ENCODE assay signal across 15 mouse cellular contexts in the genomic region with DNA sequence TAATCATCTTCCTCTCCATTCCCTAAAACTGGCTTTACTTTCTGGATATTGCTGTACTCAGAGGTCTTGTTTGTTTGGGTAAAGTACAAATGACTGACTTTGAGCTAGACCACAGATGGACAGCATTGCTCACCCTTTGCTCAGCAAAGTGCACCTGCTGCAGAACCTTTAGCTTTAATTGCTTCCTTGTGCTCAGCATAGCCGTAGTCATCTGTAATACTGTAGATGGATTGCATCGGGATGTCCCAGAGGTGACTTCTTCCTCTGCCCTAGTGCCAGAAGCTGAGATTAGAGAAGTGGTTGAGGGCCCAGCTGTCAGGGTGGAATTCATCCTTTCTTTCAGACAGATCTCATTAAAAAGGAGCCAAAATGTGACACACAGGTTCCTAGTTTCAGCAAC. TPM values are rescaled to one million over a fixed set of nuclear protein-coding genes. Genes with fewer than 3 reads are reported as not detected.
DNase-seq lines count a peak whose midpoint lies in the region; ATAC-seq and TF ChIP-seq lines count a peak whose summit lies in the region.
"Had no signal": no experiment of that assay in that cellular context is flagged by ENCODE, and none has a peak within 500 bp of the region (broad histone marks: within the 10 kb centered on the region; RNA-seq: fewer than 3 reads in every experiment).

No protein-coding gene starts in this region.

- H3K4me1 ChIP-seq in heart, embryonic 11.5 days (ENCODE audit: control insufficient read depth, insufficient read depth, low read length), result peaks cover 85% of the 10 kb centered on the region
- H3K4me1 ChIP-seq in liver, postnatal 0 days (ENCODE audit: insufficient read depth), result peaks cover 59% of the 10 kb centered on the region
- peaks cover 41% of the 10 kb centered on the region for H3K4me1 ChIP-seq in embryonic fibroblast, embryonic 13.5 days (ENCODE audit: control insufficient read depth, insufficient read depth, low read length)
- H3K4me1 ChIP-seq in small intestine, adult 2 months (ENCODE audit: control insufficient read depth, insufficient read depth, insufficient read length, low read length), result peaks cover 51% of the 10 kb centered on the region; the same call in 1 of the 2 replicates

- no peaks in the 10 kb centered on the region for H3K9me3 ChIP-seq in heart, embryonic 11.5 days (replicated peaks; ENCODE audit: control insufficient read depth, low read length)
- no peaks in the 10 kb centered on the region for H3K9me3 ChIP-seq in liver, postnatal 0 days (ENCODE audit: low read length)
- H3K9me3 ChIP-seq: embryonic facial prominence, embryonic 10.5 days; limb, embryonic 13.5 days; lung, embryonic 15.5 days; megakaryocyte, embryonic 14.5 days; neural tube, embryonic 13.5 days had no signal

- no peak overlapping the region for H3K9ac ChIP-seq in heart, embryonic 11.5 days (ENCODE audit: low read depth, low read length)
- no peak overlapping the region for H3K9ac ChIP-seq in liver, postnatal 0 days (replicated peaks)
- H3K9ac ChIP-seq: limb, embryonic 13.5 days; lung, embryonic 15.5 days; neural tube, embryonic 13.5 days had no signal

- no peak for TF ChIP-seq POLR2A in embryonic fibroblast, embryonic 13.5 days (IDR thresholded peaks at IDR 0.05; ENCODE audit: low read depth, low read length)
- TF ChIP-seq POLR2A in small intestine, adult 2 months (IDR thresholded peaks at IDR 0.05; ENCODE audit: low read depth, low read length), result no peak

- H3K27ac ChIP-seq in heart, embryonic 11.5 days (ENCODE audit: low read depth, low read length), result peak overlapping the region; percentile 80
- peak overlapping the region; percentile 90 for H3K27ac ChIP-seq in liver, postnatal 0 days (ENCODE audit: low read depth)
- peak overlapping the region; percentile 88; the same call in 1 of the 2 replicates for H3K27ac ChIP-seq in embryonic fibroblast, embryonic 13.5 days (ENCODE audit: insufficient read depth, low read length)
- peak overlapping the region; percentile 80 for H3K27ac ChIP-seq in small intestine, adult 2 months (ENCODE audit: insufficient read depth, low read depth, low read length)
- H3K27ac ChIP-seq: embryonic facial prominence, embryonic 10.5 days; limb, embryonic 13.5 days; neural tube, embryonic 13.5 days had no signal

- WGBS in heart, embryonic 11.5 days (ENCODE audit: insufficient replicate concordance), result 53% methylated on average over 2 of the region's 2 CpGs
- WGBS in liver, postnatal 0 days (ENCODE audit: insufficient replicate concordance), result 36% methylated on average over 2 of the region's 2 CpGs
- WGBS in small intestine, adult 2 months, result 17% methylated on average over 2 of the region's 2 CpGs

- no peak overlapping the region for H3K4me3 ChIP-seq in heart, embryonic 11.5 days (ENCODE audit: low read depth, low read length)
- 0 out of 2 replicates have a peak overlapping the region, but pooled peaks have one; percentile 1 for H3K4me3 ChIP-seq in liver, postnatal 0 days (ENCODE audit: low read depth, low read length)
- H3K4me3 ChIP-seq in embryonic fibroblast, embryonic 13.5 days (ENCODE audit: insufficient read depth, low read length), result no peak overlapping the region
- H3K4me3 ChIP-seq in small intestine, adult 2 months (ENCODE audit: low read depth, low read length), result no peak overlapping the region
- H3K4me3 ChIP-seq: embryonic facial prominence, embryonic 10.5 days; limb, embryonic 13.5 days; lung, embryonic 15.5 days; megakaryocyte, embryonic 14.5 days; neural tube, embryonic 13.5 days had no signal

- DNase-seq in heart, adult 8-10 months (ENCODE audit: low spot score), result no peak
- no peak for DNase-seq in liver, postnatal 0 days
- DNase-seq in liver, result no peak
- DNase-seq in spleen, postnatal 4 days (ENCODE audit: low spot score in 2 of 2), result no peak
- DNase-seq in right cerebral cortex, postnatal 4 days, result no peak
- DNase-seq: thymus, postnatal 14 days had no signal

- no peaks in the 10 kb centered on the region for H3K36me3 ChIP-seq in heart, embryonic 11.5 days (ENCODE audit: control insufficient read depth, insufficient read depth, low read length)
- H3K36me3 ChIP-seq in liver, postnatal 0 days (replicated peaks; ENCODE audit: insufficient read depth, low read length), result no peaks in the 10 kb centered on the region
- no peaks in the 10 kb centered on the region for H3K36me3 ChIP-seq in small intestine, adult 2 months (ENCODE audit: control insufficient read depth, insufficient read depth, low read length)
- H3K36me3 ChIP-seq: embryonic facial prominence, embryonic 10.5 days; limb, embryonic 13.5 days; lung, embryonic 15.5 days; neural tube, embryonic 13.5 days had no signal

- no peaks in the 10 kb centered on the region for H3K27me3 ChIP-seq in heart, embryonic 11.5 days (ENCODE audit: control insufficient read depth, insufficient read depth, low read length)
- no peaks in the 10 kb centered on the region for H3K27me3 ChIP-seq in liver, postnatal 0 days (ENCODE audit: insufficient read depth, low read length)
- no peaks in the 10 kb centered on the region for H3K27me3 ChIP-seq in small intestine, adult 2 months (ENCODE audit: control insufficient read depth, insufficient read depth, low read length)
- H3K27me3 ChIP-seq: limb, embryonic 13.5 days; lung, embryonic 15.5 days; megakaryocyte, embryonic 14.5 days; neural tube, embryonic 13.5 days had no signal

- ATAC-seq in heart, embryonic 11.5 days (replicated peaks; ENCODE audit: insufficient number of reproducible peaks, low FRiP score, low TSS enrichment), result no peak
- ATAC-seq in liver, postnatal 0 days, result no peak
- ATAC-seq: activated CD4-positive, CD25-positive, alpha-beta regulatory T cell, adult 4 months had no signal

- no peak for TF ChIP-seq EP300 in liver, postnatal 0 days (IDR thresholded peaks at IDR 0.05; ENCODE audit: low read depth)

- H3K4me2 ChIP-seq in heart, embryonic 11.5 days, result no peak overlapping the region
- H3K4me2 ChIP-seq in liver, postnatal 0 days (ENCODE audit: low read depth, low read length), result peak overlapping the region; percentile 55
- H3K4me2 ChIP-seq: limb, embryonic 13.5 days; lung, embryonic 15.5 days; neural tube, embryonic 13.5 days had no signal

- TF ChIP-seq CTCF in liver, postnatal 0 days (IDR thresholded peaks at IDR 0.05; ENCODE audit: low read depth), result no peak
- no peak for TF ChIP-seq CTCF in embryonic fibroblast, embryonic 13.5 days (IDR thresholded peaks at IDR 0.05; ENCODE audit: borderline replicate concordance, insufficient read depth, low read length)
- no peak for TF ChIP-seq CTCF in small intestine, adult 2 months (IDR thresholded peaks at IDR 0.05; ENCODE audit: extremely low read depth, insufficient read length, insufficient replicate concordance, low read depth, low read length)

RNA-seq across cellular contexts. Expression of gene Daam1, which starts 56.1 kb away (rescaled TPM):
- polyA plus RNA-seq in heart, embryonic 11.5 days (2014; fragmentation: Nextera tagmentation; extraction: Ambion mirVana), result 25.7 and 33.0 TPM in 2 replicates
- total RNA-seq in heart, adult 8-10 months (2022), result 10 to 100 TPM; 63.9 to 82.9 (median 76.6) TPM
- 3.6 and 4.5 TPM in 2 replicates for polyA plus RNA-seq in liver, postnatal 0 days (2015; fragmentation: Nextera tagmentation; extraction: Ambion mirVana)
- polyA plus RNA-seq in embryonic fibroblast, embryonic 13.5 days (2011; ENCODE audit: insufficient read length, low read depth, missing spikeins), result 23.8 and 25.1 TPM in 2 replicates
- 1.2 and 2.4 TPM in 2 replicates for polyA plus RNA-seq in small intestine, adult 2 months (2012; rRNA removed)
